Mouse (Mus musculus) ES-E14 (cell line): ENCODE results near the gene Trim28. TPM values are rescaled to one million over a fixed set of nuclear protein-coding genes. Genes with fewer than 3 reads are reported as not detected.

Experiments
- DNase-seq: peaks from one replicate; pipeline ENCODE4 v3.0.0-alpha.2; 2013; ENCODE audit warnings: low read depth, low spot score
- H3K27ac ChIP-seq: 2 replicates; pipeline ENCODE4 v1.5.1; 2012; ENCODE audit warnings: low read depth, mild to moderate bottlenecking, low read length, moderate library complexity, mixed read lengths; ENCODE audit not compliant: poor library complexity, insufficient read depth, severe bottlenecking
- H3K36me3 ChIP-seq: 2 replicates; pipeline ENCODE4 v1.6.1; 2012; ENCODE audit warnings: mild to moderate bottlenecking, low read length, moderate library complexity, mixed read lengths; ENCODE audit not compliant: control insufficient read depth, poor library complexity, insufficient read depth, severe bottlenecking
- H3K4me1 ChIP-seq, 2 experiments: fragments of 150-350 bp in 1 of 2; sonication (generic) in 1 of 2; 2 replicates each; pipeline ENCODE4 v1.6.1; 2012; ENCODE audit warnings: low read length in 2 of 2, mild to moderate bottlenecking in 1 of 2, mixed read lengths in 1 of 2; ENCODE audit not compliant: control insufficient read depth in 2 of 2, insufficient read depth in 2 of 2, poor library complexity in 1 of 2
- H3K4me3 ChIP-seq, 2 experiments: fragments of 150-350 bp in 1 of 2; sonication (generic) in 1 of 2; 2 replicates each; pipeline ENCODE4 v1.5.1; 2012; ENCODE audit warnings: low read length in 2 of 2, low read depth in 1 of 2, mild to moderate bottlenecking in 1 of 2, mixed read lengths in 1 of 2; ENCODE audit not compliant: insufficient read depth in 1 of 2, poor library complexity in 1 of 2, severe bottlenecking in 1 of 2
- H3K9ac ChIP-seq: 2 replicates; pipeline ENCODE4 v1.6.1; 2012; ENCODE audit warnings: low read depth, mild to moderate bottlenecking, low read length, mixed read lengths; ENCODE audit not compliant: poor library complexity, insufficient read depth, severe bottlenecking
- H3K9me3 ChIP-seq: fragments of 150-350 bp; sonication (generic); 2 replicates; pipeline ENCODE4 v1.6.1; 2012; ENCODE audit warnings: low read depth, mild to moderate bottlenecking, low read length; ENCODE audit not compliant: control insufficient read depth, insufficient read depth
- CHD2 ChIP-seq: IDR thresholded peaks from 2 replicates; pipeline ENCODE4 v1.6.1; 2014; ENCODE audit warnings: mild to moderate bottlenecking, low read depth, low read length, inconsistent platforms
- HCFC1 ChIP-seq: IDR thresholded peaks from 2 replicates; pipeline ENCODE4 v1.6.1; 2012; ENCODE audit warnings: low read length, inconsistent platforms, borderline replicate concordance; ENCODE audit not compliant: insufficient read depth
- MAFK ChIP-seq: IDR thresholded peaks from 2 replicates; pipeline ENCODE4 v1.6.1; 2014; ENCODE audit warnings: mild to moderate bottlenecking, low read depth, low read length, inconsistent platforms; ENCODE audit not compliant: insufficient read depth
- ZC3H11A ChIP-seq: IDR thresholded peaks from 2 replicates; pipeline ENCODE4 v1.6.1; 2012; ENCODE audit warnings: low read depth, mild to moderate bottlenecking, inconsistent platforms, low read length, borderline replicate concordance
- ZNF384 ChIP-seq: IDR thresholded peaks from 2 replicates; pipeline ENCODE4 v1.6.1; 2012; ENCODE audit warnings: low read depth, low read length, inconsistent platforms
- in situ Hi-C, 2 experiments: fragments of 600-800 bp; cut with MboI; formaldehyde crosslinking; loops; one replicate each; pipeline ENCODE4 v1.15.1; 2025; ENCODE audit warnings: low sequenced_read_pairs in 2 of 2, inconsistent platforms in 1 of 2; ENCODE audit not compliant: unreplicated experiment in 2 of 2
- total RNA-seq: library from RNA; depleted of rRNA; stranded (reverse); fragments of 300-350 nt; gene quantifications from 2 replicates; pipeline ENCODE4 v1.2.3, GENCODE M21; 2012

The Trim28 gene
- total RNA-seq, 1 experiment, result 2,698 TPM

GRCm38 (mm10) chr7:13001584-13001983 is 2.7 kb downstream of the Trim28 start:
- TF ChIP-seq MAFK (no peak), HCFC1 (no peak), ZC3H11A (no peak), CHD2 (no peak), ZNF384 (no peak)
- in situ Hi-C loops, result no loop called here
- no peak overlapping the region for H3K4me3 ChIP-seq
- H3K9ac ChIP-seq, result no peak overlapping the region
- H3K27ac ChIP-seq, result no peak overlapping the region
- DNase-seq, result no peak
- H3K4me1 ChIP-seq, result peaks cover 0 to 4% of the 10 kb centered on the region in 2 experiments; a peak in 1 of 4 replicates
- no peaks in the 10 kb centered on the region for H3K9me3 ChIP-seq
- no peaks in the 10 kb centered on the region; the same call in 1 of the 2 replicates for H3K36me3 ChIP-seq

GRCm38 (mm10) chr7:13003380-13003779 is 4.5 kb downstream of the Trim28 start:
- H3K9ac ChIP-seq, result no peak overlapping the region
- H3K36me3 ChIP-seq, result no peaks in the 10 kb centered on the region; the same call in 1 of the 2 replicates
- no peak overlapping the region for H3K27ac ChIP-seq
- TF ChIP-seq CHD2, result no peak
- TF ChIP-seq MAFK, result no peak
- TF ChIP-seq ZNF384, result no peak
- TF ChIP-seq ZC3H11A, result no peak
- TF ChIP-seq HCFC1, result no peak
- DNase-seq, result no peak
- peaks cover 0 to 7% of the 10 kb centered on the region in 2 experiments; a peak in 1 of 4 replicates for H3K4me1 ChIP-seq
- no peaks in the 10 kb centered on the region for H3K9me3 ChIP-seq
- in situ Hi-C loops, result no loop called here
- H3K4me3 ChIP-seq, result no peak overlapping the region

GRCm38 (mm10) chr7:13006011-13006410 is 7.1 kb downstream of the Trim28 start:
- Histone ChIP-seq H3K4me3 (peak overlapping the region; percentile 63 to 78), H3K27ac (peak overlapping the region; percentile 22; the same call in 1 of the 2 replicates), H3K9me3 (no peaks in the 10 kb centered on the region), H3K4me1 (peaks cover 0 to 7% of the 10 kb centered on the region in 2 experiments; a peak in 1 of 4 replicates), H3K9ac (peak overlapping the region; percentile 61), H3K36me3 (no peaks in the 10 kb centered on the region; the same call in 1 of the 2 replicates)
- TF ChIP-seq MAFK, result no peak
- TF ChIP-seq CHD2, result no peak
- TF ChIP-seq ZNF384, result no peak
- TF ChIP-seq ZC3H11A, result no peak
- no peak for TF ChIP-seq HCFC1
- in situ Hi-C loops, result no loop called here
- no peak for DNase-seq

GRCm38 (mm10) chr7:13006531-13006930 is 7.6 kb downstream of the Trim28 start:
- peaks cover 0 to 7% of the 10 kb centered on the region in 2 experiments; a peak in 2 of 4 replicates for H3K4me1 ChIP-seq
- in situ Hi-C loops, result no loop called here
- H3K9ac ChIP-seq, result peak overlapping the region; percentile 61
- H3K36me3 ChIP-seq, result no peaks in the 10 kb centered on the region; the same call in 1 of the 2 replicates
- peak overlapping the region; percentile 63 to 78 for H3K4me3 ChIP-seq
- peak overlapping the region; percentile 22; the same call in 1 of the 2 replicates for H3K27ac ChIP-seq
- TF ChIP-seq CHD2 (no peak), HCFC1 (no peak), ZNF384 (no peak), ZC3H11A (no peak), MAFK (no peak)
- H3K9me3 ChIP-seq, result no peaks in the 10 kb centered on the region
- DNase-seq, result no peak
